Mouse (Mus musculus): Measurements from ENCODE around the gene Prrt2.

DNA sequence TGATC is 4.7 kb downstream of the Prrt2 start, which contains the start of gene Pagr1b:
- TF ChIP-seq CTCF (IDR thresholded peaks at IDR 0.05; ENCODE audit: control insufficient read depth, insufficient read depth, insufficient read length), result no peak
- no peak for TF ChIP-seq MYOD1 (IDR thresholded peaks at IDR 0.05; ENCODE audit: control insufficient read depth, insufficient read length, low read depth)
- TF ChIP-seq MYOG (IDR thresholded peaks at IDR 0.05; ENCODE audit: control insufficient read depth, extremely low read depth, insufficient read length), result no peak
- no peak for TF ChIP-seq MAX (IDR thresholded peaks at IDR 0.05)
